Comparison of ENCODE assay signal across 7 mouse cellular contexts in the genomic region with DNA sequence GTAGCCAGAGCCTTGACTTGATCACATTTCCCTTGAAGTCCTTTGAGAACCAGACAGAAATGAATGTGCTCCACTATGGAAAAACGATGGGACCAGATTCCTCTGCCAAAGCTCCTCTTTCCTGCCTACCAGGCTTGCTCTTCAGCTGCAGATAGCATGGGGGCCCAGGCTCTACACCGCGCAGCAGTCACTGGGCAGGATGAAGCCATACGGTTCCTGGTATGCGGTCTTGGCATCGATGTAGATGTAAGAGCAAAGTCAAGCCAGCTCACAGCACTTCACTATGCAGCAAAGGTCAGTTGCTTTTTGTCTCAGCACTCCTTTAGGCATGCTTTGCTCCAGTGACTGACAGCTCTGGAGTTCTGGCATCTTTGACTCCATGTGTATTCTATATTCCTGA.
"Had no signal": no experiment of that assay in that cellular context is flagged by ENCODE, and none has a peak within 500 bp of the region (broad histone marks: within the 10 kb centered on the region; RNA-seq: fewer than 3 reads in every experiment).

No protein-coding gene starts in this region.

- DNase-seq: kidney, postnatal 14 days; layer of hippocampus, adult 9-11 months; layer of hippocampus, postnatal 36 days; liver, embryonic 13.5 days; liver, postnatal 0 days; lung, postnatal 14 days; thymus, postnatal 4 days had no signal
